Mouse (Mus musculus) activated CD4-positive, CD25-positive, alpha-beta regulatory T cell, adult 9 weeks (primary cell): Measurements from ENCODE around the gene Gm5286. TPM values are rescaled to one million over a fixed set of nuclear protein-coding genes. Genes with fewer than 3 reads are reported as not detected.

Source experiments
- polyA plus RNA-seq: library from polyadenylated mRNA; unstranded; fragments of 100-300 nt; shearing (Covaris generic); gene quantifications from one replicate; pipeline ENCODE4 v1.2.1, GENCODE M21; 2017

Gene Gm5286
- not detected for polyA plus RNA-seq

GRCm38 (mm10) chr3:94196414-94196813, at the start of gene Gm5286:
Gene Gm5286 (plus strand): TSS chr3:94196714.

GRCm38 (mm10) chr3:94178093-94178492, 18.4 kb upstream of the Gm5286 start, which contains the start of gene Gm10696:
Gene Gm10696 (minus strand): TSS chr3:94178193.

Other genes with a start within 250 kb of the Gm5286 start
- not detected for gene Tdpoz5, start 235.4 kb upstream of the Gm5286 start, polyA plus RNA-seq
- gene Gm9125, start 141.8 kb upstream of the Gm5286 start, polyA plus RNA-seq: not detected
- not detected for gene Gm10697, start 124.1 kb upstream of the Gm5286 start, polyA plus RNA-seq
- not detected for gene Gm10696, start 18.5 kb upstream of the Gm5286 start, polyA plus RNA-seq
- gene Gm4778, start 67.3 kb downstream of the Gm5286 start, polyA plus RNA-seq: not detected
- gene Them4, start 113.4 kb downstream of the Gm5286 start, polyA plus RNA-seq: 8.1 TPM
- gene Them5, start 145.4 kb downstream of the Gm5286 start, polyA plus RNA-seq: not detected
- not detected for gene C2cd4d, start 165.7 kb downstream of the Gm5286 start, polyA plus RNA-seq
- 9.5 TPM for gene Rorc, start 176.1 kb downstream of the Gm5286 start, polyA plus RNA-seq
- gene Lingo4, start 201.8 kb downstream of the Gm5286 start, polyA plus RNA-seq: 0.12 TPM
- 10.1 TPM for gene Tdrkh, start 216.6 kb downstream of the Gm5286 start, polyA plus RNA-seq
- 80.5 TPM for gene Mrpl9, start 246.6 kb downstream of the Gm5286 start, polyA plus RNA-seq
- gene Oaz3, start 247.2 kb downstream of the Gm5286 start, polyA plus RNA-seq: 1.8 TPM